Mouse (Mus musculus): ENCODE measurements around the gene Gm15737.

Gm15737 gene
- long read RNA-seq, experiment 1: 0 reads
- long read RNA-seq, experiment 2: 0 reads

GRCm38 (mm10) chr6:92869089-92869581, at the start of gene Gm15737:
Gene Gm15737 (plus strand): TSS chr6:92869357.
- intact Hi-C loops (cut with DNase I): no loop called here

- intact Hi-C loops (cut with DNase I): no loop called here
Measured at GRCm38 (mm10) chr6:92821606-92822005, 47.6 kb upstream of the Gm15737 start.

- intact Hi-C loops (cut with DNase I): no loop called here
Measured at GRCm38 (mm10) chr6:92822006-92822405, 47.2 kb upstream of the Gm15737 start.

GRCm38 (mm10) chr6:92823991-92824390, 45.2 kb upstream of the Gm15737 start:
- intact Hi-C loops (cut with DNase I): no loop called here

- intact Hi-C loops (cut with DNase I): no loop called here
Measured at GRCm38 (mm10) chr6:92826561-92826960, 42.6 kb upstream of the Gm15737 start.

- intact Hi-C loops (cut with DNase I): no loop called here
Measured at GRCm38 (mm10) chr6:92827360-92827759, 41.8 kb upstream of the Gm15737 start.

- intact Hi-C loops (cut with DNase I): no loop called here
Measured at GRCm38 (mm10) chr6:92829148-92829547, 40.0 kb upstream of the Gm15737 start.

- intact Hi-C loops (cut with DNase I): no loop called here
Measured at GRCm38 (mm10) chr6:92831106-92831505, 38.1 kb upstream of the Gm15737 start.

GRCm38 (mm10) chr6:92842000-92842399, 27.2 kb upstream of the Gm15737 start:
- intact Hi-C loops (cut with DNase I): no loop called here

- intact Hi-C loops (cut with DNase I): no loop called here
Measured at GRCm38 (mm10) chr6:92843474-92843873, 25.7 kb upstream of the Gm15737 start.

- intact Hi-C loops (cut with DNase I): no loop called here
Measured at GRCm38 (mm10) chr6:92845898-92846297, 23.3 kb upstream of the Gm15737 start.

GRCm38 (mm10) chr6:92846614-92847013, 22.5 kb upstream of the Gm15737 start:
- intact Hi-C loops (cut with DNase I): no loop called here

- intact Hi-C loops (cut with DNase I): no loop called here
Measured at GRCm38 (mm10) chr6:92849208-92849607, 19.9 kb upstream of the Gm15737 start.

- intact Hi-C loops (cut with DNase I): no loop called here
Measured at GRCm38 (mm10) chr6:92850250-92850649, 18.9 kb upstream of the Gm15737 start.

- intact Hi-C loops (cut with DNase I): no loop called here
Measured at GRCm38 (mm10) chr6:92854873-92855272, 14.3 kb upstream of the Gm15737 start.

GRCm38 (mm10) chr6:92857761-92858160, 11.4 kb upstream of the Gm15737 start:
- intact Hi-C loops (cut with DNase I): no loop called here

GRCm38 (mm10) chr6:92858721-92859510, 10.2 kb upstream of the Gm15737 start:
- intact Hi-C loops (cut with DNase I): no loop called here

- intact Hi-C loops (cut with DNase I): no loop called here
Measured at GRCm38 (mm10) chr6:92860285-92860912, 8.8 kb upstream of the Gm15737 start.

- intact Hi-C loops (cut with DNase I): no loop called here
Measured at GRCm38 (mm10) chr6:92862599-92862998, 6.6 kb upstream of the Gm15737 start.

GRCm38 (mm10) chr6:92869582-92870219, 544 bp downstream of the Gm15737 start:
- intact Hi-C loops (cut with DNase I): no loop called here

GRCm38 (mm10) chr6:92871813-92872212, 2.7 kb downstream of the Gm15737 start:
- intact Hi-C loops (cut with DNase I): no loop called here

GRCm38 (mm10) chr6:92872766-92873165, 3.6 kb downstream of the Gm15737 start:
- intact Hi-C loops (cut with DNase I): no loop called here

All from adrenal gland (tissue).